Mouse (Mus musculus): Measurements from ENCODE around the gene Gnat1.

- TF ChIP-seq POLR2A (IDR thresholded peaks at IDR 0.05; ENCODE audit: low read depth, low read length) (no peak), CTCF (IDR thresholded peaks at IDR 0.05; ENCODE audit: extremely low read depth, insufficient read depth, insufficient read length, insufficient replicate concordance) (no peak)
Observed at GRCm38 (mm10) chr9:107631311-107631826, 48.1 kb downstream of the Gnat1 start.

Measured in spleen, adult 2 months (tissue).